10 mouse cellular contexts compared by ENCODE assay signal in genomic region chr1:52150676-52151075, GRCm38 (mm10). TPM values are rescaled to one million over a fixed set of nuclear protein-coding genes. Genes with fewer than 3 reads are reported as not detected.
DNase-seq lines count a peak whose midpoint lies in the region; ATAC-seq lines count a peak whose summit lies in the region.
"Had no signal": no experiment of that assay in that cellular context is flagged by ENCODE, and none has a peak within 500 bp of the region (broad histone marks: within the 10 kb centered on the region; RNA-seq: fewer than 3 reads in every experiment).

No protein-coding gene starts in this region.

- H3K4me2 ChIP-seq in heart, embryonic 16.5 days (ENCODE audit: low read depth, low read length): no peak overlapping the region; the same call in 1 of the 2 replicates
- H3K4me2 ChIP-seq in stomach, embryonic 14.5 days (replicated peaks; ENCODE audit: low read depth, low read length): no peak overlapping the region
- H3K4me2 ChIP-seq: neural tube, embryonic 15.5 days had no signal

- no peaks in the 10 kb centered on the region for H3K9me3 ChIP-seq in heart, embryonic 16.5 days (replicated peaks; ENCODE audit: control insufficient read depth, low read length)
- H3K9me3 ChIP-seq in stomach, embryonic 14.5 days (ENCODE audit: control insufficient read depth, low read depth, low read length): no peaks in the 10 kb centered on the region
- H3K9me3 ChIP-seq: neural tube, embryonic 15.5 days had no signal

- peak overlapping the region; percentile 18; the same call in 1 of the 2 replicates for H3K9ac ChIP-seq in heart, embryonic 16.5 days (ENCODE audit: low read length)
- H3K9ac ChIP-seq in stomach, embryonic 14.5 days (replicated peaks; ENCODE audit: low read depth, low read length): no peak overlapping the region
- H3K9ac ChIP-seq: neural tube, embryonic 15.5 days had no signal

- peak; percentile 80 for ATAC-seq in heart, embryonic 16.5 days (replicated peaks; ENCODE audit: extremely low read depth, insufficient read depth, low FRiP score)
- ATAC-seq in stomach, embryonic 14.5 days (ENCODE audit: insufficient number of reproducible peaks, insufficient read depth, low FRiP score, low read depth): peak; percentile 66

- H3K27ac ChIP-seq in heart, embryonic 16.5 days (ENCODE audit: low read length): peak overlapping the region; percentile 81
- H3K27ac ChIP-seq in stomach, embryonic 14.5 days (ENCODE audit: low read length): no peak overlapping the region
- H3K27ac ChIP-seq: neural tube, embryonic 15.5 days had no signal

- peaks cover 14% of the 10 kb centered on the region for H3K36me3 ChIP-seq in heart, embryonic 16.5 days (ENCODE audit: control insufficient read depth, insufficient read depth)
- H3K36me3 ChIP-seq in stomach, embryonic 14.5 days (ENCODE audit: control insufficient read depth, insufficient read depth, low read length): no peaks in the 10 kb centered on the region; the same call in 1 of the 2 replicates
- H3K36me3 ChIP-seq: neural tube, embryonic 15.5 days had no signal

- no peaks in the 10 kb centered on the region for H3K27me3 ChIP-seq in heart, embryonic 16.5 days (ENCODE audit: control insufficient read depth, insufficient read depth, low read length)
- H3K27me3 ChIP-seq in stomach, embryonic 14.5 days (ENCODE audit: control insufficient read depth, insufficient read depth, low read length): no peaks in the 10 kb centered on the region
- H3K27me3 ChIP-seq: neural tube, embryonic 15.5 days had no signal

- DNase-seq in kidney, postnatal 4 days: peak; percentile 33 to 49
- no peak for DNase-seq in kidney, adult 8-10 months
- DNase-seq in cerebellum, postnatal 10 days: peak; percentile 57 to 64
- DNase-seq in left cerebral cortex, adult 9 months (ENCODE audit: low spot score in 2 of 2): no peak
- DNase-seq in gastrocnemius, adult 8-10 months (ENCODE audit: low spot score in 2 of 2): no peak
- DNase-seq in embryo, embryonic 11 days: no peak

- peaks cover 29% of the 10 kb centered on the region for H3K4me1 ChIP-seq in heart, embryonic 16.5 days (ENCODE audit: control insufficient read depth, insufficient read depth, low read length)
- H3K4me1 ChIP-seq in stomach, embryonic 14.5 days (ENCODE audit: control insufficient read depth, insufficient read depth, low read length): peaks cover 5% of the 10 kb centered on the region; the same call in 1 of the 2 replicates

- WGBS in heart, embryonic 16.5 days: 23% methylated on average over 11 of the region's 11 CpGs
- 34% methylated on average over 11 of the region's 11 CpGs for WGBS in stomach, embryonic 14.5 days

- no peak overlapping the region for H3K4me3 ChIP-seq in heart, embryonic 16.5 days (ENCODE audit: low read length)
- H3K4me3 ChIP-seq in stomach, embryonic 14.5 days (ENCODE audit: low read depth, low read length): no peak overlapping the region
- H3K4me3 ChIP-seq: erythroblast, embryonic 14.5 days; neural tube, embryonic 15.5 days had no signal

RNA-seq across cellular contexts. Expression of gene Stat1, which starts 31.4 kb away (rescaled TPM):
- 36.5 and 50.3 TPM in 2 replicates for polyA plus RNA-seq in heart, embryonic 16.5 days (2015; fragmentation: Nextera tagmentation; extraction: Ambion mirVana)
- polyA plus RNA-seq in stomach, embryonic 14.5 days (2014; fragmentation: Nextera tagmentation; extraction: Ambion mirVana): 20.9 and 21.7 TPM in 2 replicates
- total RNA-seq in gastrocnemius, adult 8-10 months (2022): 10 to 100 TPM; 10.5 to 13.0 (median 11.3) TPM

Comparison
In these comparisons a context has a peak if more than half of its experiments do, and no peak if none do; other contexts are left out.
1. DNase-seq: peak in kidney, postnatal 4 days (2 of 2) and cerebellum, postnatal 10 days (2 of 2); none in kidney, adult 8-10 months (0 of 2), left cerebral cortex, adult 9 months (0 of 2), gastrocnemius, adult 8-10 months (0 of 2) and embryo, embryonic 11 days (single experiment).